Mouse (Mus musculus): Measurements from ENCODE around the gene 4931428L18Rik. TPM values are rescaled to one million over a fixed set of nuclear protein-coding genes. Genes with fewer than 3 reads are reported as not detected.

The 4931428L18Rik gene
- polyA plus RNA-seq, 1 experiment from 2014 or later: not detected

- ATAC-seq (ENCODE audit: insufficient number of reproducible peaks, insufficient read depth, low FRiP score, low read depth): peak; percentile 99
- H3K9ac ChIP-seq (replicated peaks; ENCODE audit: low read depth, low read length): peak overlapping the region; percentile 96
- peak overlapping the region; percentile 43 for H3K4me2 ChIP-seq (replicated peaks; ENCODE audit: low read depth, low read length)
- H3K4me3 ChIP-seq (ENCODE audit: low read depth, low read length): peak overlapping the region; percentile 93
- H3K36me3 ChIP-seq (ENCODE audit: control insufficient read depth, insufficient read depth, low read length): peaks cover 4% of the 10 kb centered on the region
- peak overlapping the region; percentile 97 for H3K27ac ChIP-seq (ENCODE audit: low read length)
- H3K4me1 ChIP-seq (ENCODE audit: control insufficient read depth, insufficient read depth, low read length): peaks cover 11% of the 10 kb centered on the region; the same call in 1 of the 2 replicates
- H3K9me3 ChIP-seq (ENCODE audit: control insufficient read depth, low read depth, low read length): no peaks in the 10 kb centered on the region
- WGBS: under 1% methylated on average over 59 of the region's 66 CpGs
- no peaks in the 10 kb centered on the region for H3K27me3 ChIP-seq (ENCODE audit: control insufficient read depth, insufficient read depth, low read length)
Observed at GRCm38 (mm10) chr1:30949710-30950455, 272.6 kb downstream of the 4931428L18Rik start.

- WGBS: under 1% methylated on average over 57 of the region's 85 CpGs
- peaks cover 12% of the 10 kb centered on the region for H3K36me3 ChIP-seq (ENCODE audit: control insufficient read depth, insufficient read depth, low read length)
- peak; percentile 46 for ATAC-seq (ENCODE audit: insufficient number of reproducible peaks, insufficient read depth, low FRiP score, low read depth)
- H3K4me2 ChIP-seq (replicated peaks; ENCODE audit: low read depth, low read length): peak overlapping the region; percentile 55
- H3K27me3 ChIP-seq (ENCODE audit: control insufficient read depth, insufficient read depth, low read length): no peaks in the 10 kb centered on the region
- H3K9me3 ChIP-seq (ENCODE audit: control insufficient read depth, low read depth, low read length): no peaks in the 10 kb centered on the region
- H3K4me3 ChIP-seq (ENCODE audit: low read depth, low read length): peak overlapping the region; percentile 93
- peaks cover 11% of the 10 kb centered on the region; the same call in 1 of the 2 replicates for H3K4me1 ChIP-seq (ENCODE audit: control insufficient read depth, insufficient read depth, low read length)
- H3K9ac ChIP-seq (replicated peaks; ENCODE audit: low read depth, low read length): peak overlapping the region; percentile 96
- H3K27ac ChIP-seq (ENCODE audit: low read length): peak overlapping the region; percentile 97
Observed at GRCm38 (mm10) chr1:30948950-30949639, 273.4 kb downstream of the 4931428L18Rik start.

- no peak for ATAC-seq (ENCODE audit: insufficient number of reproducible peaks, insufficient read depth, low FRiP score, low read depth)
- H3K9ac ChIP-seq (replicated peaks; ENCODE audit: low read depth, low read length): peak overlapping the region; percentile 96
- H3K27me3 ChIP-seq (ENCODE audit: control insufficient read depth, insufficient read depth, low read length): no peaks in the 10 kb centered on the region
- H3K27ac ChIP-seq (ENCODE audit: low read length): peak overlapping the region; percentile 97
- peak overlapping the region; percentile 93 for H3K4me3 ChIP-seq (ENCODE audit: low read depth, low read length)
- H3K4me2 ChIP-seq (replicated peaks; ENCODE audit: low read depth, low read length): peak overlapping the region; percentile 55
- under 1% methylated on average over 16 of the region's 16 CpGs for WGBS
- H3K9me3 ChIP-seq (ENCODE audit: control insufficient read depth, low read depth, low read length): no peaks in the 10 kb centered on the region
- H3K36me3 ChIP-seq (ENCODE audit: control insufficient read depth, insufficient read depth, low read length): peaks cover 18% of the 10 kb centered on the region
- H3K4me1 ChIP-seq (ENCODE audit: control insufficient read depth, insufficient read depth, low read length): peaks cover 11% of the 10 kb centered on the region; the same call in 1 of the 2 replicates
Observed at GRCm38 (mm10) chr1:30948361-30948949, 274.0 kb downstream of the 4931428L18Rik start.

Other genes with a start within 250 kb of the 4931428L18Rik start
- not detected in 2 replicates for gene AC153137.1, start 244.7 kb downstream of the 4931428L18Rik start, polyA plus RNA-seq (2014; fragmentation: Nextera tagmentation; extraction: Ambion mirVana)
- gene Lgsn, start 46.3 kb downstream of the 4931428L18Rik start, polyA plus RNA-seq (2014; fragmentation: Nextera tagmentation; extraction: Ambion mirVana): not detected in 2 replicates
- gene Pih1d3, start 154 bp upstream of the 4931428L18Rik start, polyA plus RNA-seq (2014; fragmentation: Nextera tagmentation; extraction: Ambion mirVana): not detected in 2 replicates

Measured in stomach, embryonic 14.5 days (tissue).